Mouse (Mus musculus) hematopoietic stem cell, adult 5-6 weeks (primary cell): ENCODE data around the gene Magi2. TPM values are rescaled to one million over a fixed set of nuclear protein-coding genes. Genes with fewer than 3 reads are reported as not detected.

Source experiments
- ATAC-seq, 2 experiments: fragments of 125-278 bp in 1 of 2; replicated peaks in 1 of 2; 2 replicates each; pipeline ENCODE4 v1.8.0; 2016 to 2017; ENCODE audit warnings: inconsistent platforms in 2 of 2, mild to moderate bottlenecking in 2 of 2, moderate number of reproducible peaks in 2 of 2, low read depth in 1 of 2, moderate TSS enrichment in 1 of 2; ENCODE audit not compliant: low FRiP score in 2 of 2, poor library complexity in 2 of 2, severe bottlenecking in 2 of 2, insufficient read depth in 1 of 2, low TSS enrichment in 1 of 2
- total RNA-seq: library from RNA; stranded (forward); fragments of 172-1452, 232-1000 nt; gene quantifications from 2 replicates; pipeline ENCODE4 v1.2.3, GENCODE M21; 2017

Gene Magi2
- total RNA-seq, 1 experiment from 2014 or later, result 1.8 TPM

GRCm38 (mm10) chr5:20456106-20456505 lies 1229.3 kb downstream of the Magi2 start:
- peak; percentile 90 to 99 for ATAC-seq

- ATAC-seq, result no peak
Observed at GRCm38 (mm10) chr5:20457742-20458510, 1231.1 kb downstream of the Magi2 start.

- no peak for ATAC-seq
Observed at GRCm38 (mm10) chr5:20461709-20462108, 1234.9 kb downstream of the Magi2 start.

GRCm38 (mm10) chr5:20462376-20462775 lies 1235.5 kb downstream of the Magi2 start:
- ATAC-seq, result no peak

GRCm38 (mm10) chr5:20469721-20470120 lies 1242.9 kb downstream of the Magi2 start:
- ATAC-seq, result no peak

GRCm38 (mm10) chr5:20470466-20470865 lies 1243.6 kb downstream of the Magi2 start:
- ATAC-seq, result peak; percentile 46 to 75; a peak in 2 of 4 replicates

- ATAC-seq, result no peak
Observed at GRCm38 (mm10) chr5:20484505-20484904, 1257.7 kb downstream of the Magi2 start.

GRCm38 (mm10) chr5:20491911-20492310 lies 1265.1 kb downstream of the Magi2 start:
- no peak for ATAC-seq

GRCm38 (mm10) chr5:20492679-20493078 lies 1265.8 kb downstream of the Magi2 start:
- no peak for ATAC-seq

GRCm38 (mm10) chr5:20494010-20494409 lies 1267.2 kb downstream of the Magi2 start:
- ATAC-seq, result peak; percentile 68 to 77; a peak in 3 of 4 replicates

- ATAC-seq, result no peak
Observed at GRCm38 (mm10) chr5:20496924-20497323, 1270.1 kb downstream of the Magi2 start.

- ATAC-seq, result no peak
Observed at GRCm38 (mm10) chr5:20499031-20499600, 1272.3 kb downstream of the Magi2 start.

GRCm38 (mm10) chr5:20508609-20509008 lies 1281.8 kb downstream of the Magi2 start:
- peak in 1 of 2 experiments; percentile 51; a peak in 1 of 4 replicates for ATAC-seq

- no peak for ATAC-seq
Observed at GRCm38 (mm10) chr5:20509606-20510005, 1282.8 kb downstream of the Magi2 start.

- peak; percentile 61 to 68 for ATAC-seq
Observed at GRCm38 (mm10) chr5:20512377-20513126, 1285.7 kb downstream of the Magi2 start.

GRCm38 (mm10) chr5:20521639-20522038 lies 1294.8 kb downstream of the Magi2 start:
- no peak for ATAC-seq

- ATAC-seq, result no peak
Observed at GRCm38 (mm10) chr5:20522047-20522446, 1295.2 kb downstream of the Magi2 start.

- ATAC-seq, result no peak
Observed at GRCm38 (mm10) chr5:20523776-20524175, 1296.9 kb downstream of the Magi2 start.
